Mouse (Mus musculus) midbrain, postnatal 0 days (tissue): ENCODE results near the gene Rassf7. TPM values are rescaled to one million over a fixed set of nuclear protein-coding genes. Genes with fewer than 3 reads are reported as not detected.
A peak's percentile ranks its signal among the peaks of the same experiment; 100 is the strongest.

Experiments used
- ATAC-seq: fragments of 200-750 bp; cut with Nextera tagmentation; 2 replicates; pipeline ENCODE4 v1.8.0; 2017; ENCODE audit warnings: moderate number of reproducible peaks, mild to moderate bottlenecking, moderate TSS enrichment, moderate library complexity; ENCODE audit not compliant: low FRiP score
- DNase-seq: peaks from one replicate; pipeline ENCODE4 v3.0.0-alpha.2; 2015; ENCODE audit warnings: low spot score
- H3K27ac ChIP-seq: fragments of 300-500 bp; sonication (generic); 2 replicates; pipeline ENCODE4 v1.5.1; 2014; ENCODE audit warnings: low read depth, mild to moderate bottlenecking, low read length, mixed read lengths
- H3K27me3 ChIP-seq: fragments of 300-500 bp; sonication (generic); 2 replicates; pipeline ENCODE4 v1.6.1; 2014; ENCODE audit warnings: low read length, control low read depth, mixed read lengths; ENCODE audit not compliant: insufficient read depth
- H3K36me3 ChIP-seq: fragments of 300-500 bp; sonication (generic); 2 replicates; pipeline ENCODE4 v1.6.1; 2014; ENCODE audit warnings: low read length, control low read depth, mixed read lengths; ENCODE audit not compliant: insufficient read depth
- H3K4me1 ChIP-seq: fragments of 300-500 bp; sonication (generic); 2 replicates; pipeline ENCODE4 v1.6.1; 2014; ENCODE audit warnings: mild to moderate bottlenecking, control low read depth, antibody characterized with exemption, low read length, mixed read lengths; ENCODE audit not compliant: insufficient read depth
- H3K4me2 ChIP-seq: fragments of 300-500 bp; sonication (generic); 2 replicates; pipeline ENCODE4 v1.6.1; 2014; ENCODE audit warnings: low read depth, mild to moderate bottlenecking, low read length, mixed read lengths; ENCODE audit not compliant: poor library complexity, severe bottlenecking
- H3K4me3 ChIP-seq: fragments of 300-500 bp; sonication (generic); 2 replicates; pipeline ENCODE4 v1.5.1; 2014; ENCODE audit warnings: low read depth, mild to moderate bottlenecking, low read length, moderate library complexity
- H3K9ac ChIP-seq: fragments of 300-500 bp; sonication (generic); replicated peaks from 2 replicates; pipeline ENCODE4 v1.6.1; 2014; ENCODE audit warnings: mild to moderate bottlenecking, low read length, moderate library complexity, mixed read lengths; ENCODE audit not compliant: poor library complexity, severe bottlenecking
- H3K9me3 ChIP-seq: fragments of 300-500 bp; sonication (generic); 2 replicates; pipeline ENCODE4 v1.6.1; 2016; ENCODE audit warnings: low read length, control low read depth
- CTCF ChIP-seq: IDR thresholded peaks from 2 replicates; pipeline ENCODE4 v1.5.1; 2016; ENCODE audit warnings: antibody characterized with exemption, mild to moderate bottlenecking
- WGBS: fragments of 180-500 bp; shearing (Covaris S2); extraction: QIAGEN DNeasy Blood & Tissue Kit; methylation state at CpG from one replicate; pipeline ENCODE4 v1.1.7; 2014; 5-methylcytosine and 5-hydroxymethylcytosine counted together
- polyA plus RNA-seq: library from polyadenylated mRNA; unstranded; fragments of >200 nt; fragmentation: Nextera tagmentation; extraction: Ambion mirVana; gene quantifications from 2 replicates; pipeline ENCODE4 v1.2.1, GENCODE M21; 2015
- total RNA-seq: library from RNA; depleted of rRNA; stranded (reverse); fragments of >200 nt; gene quantifications from 2 replicates; pipeline ENCODE4 v1.2.3, GENCODE M21; 2014

Rassf7 gene
- total and polyA plus RNA-seq, 2 experiments from 2014 or later: 20.7 to 23.5 TPM

GRCm38 (mm10) chr7:141213133-141213532 lies 2.5 kb upstream of the Rassf7 start:
- H3K4me2 ChIP-seq: no peak overlapping the region
- 0 out of 2 replicates have a peak, but pooled peaks cover under 1% of the 10 kb centered on the region for H3K36me3 ChIP-seq
- ATAC-seq: no peak
- no peaks in the 10 kb centered on the region for H3K27me3 ChIP-seq
- H3K4me3 ChIP-seq: no peak overlapping the region
- H3K9me3 ChIP-seq: no peaks in the 10 kb centered on the region
- H3K9ac ChIP-seq: no peak overlapping the region
- TF ChIP-seq CTCF: no peak
- H3K4me1 ChIP-seq: peaks cover 9% of the 10 kb centered on the region; the same call in 1 of the 2 replicates
- DNase-seq: no peak
- WGBS: 74% methylated on average over 3 of the region's 3 CpGs
- no peak overlapping the region for H3K27ac ChIP-seq

DNA sequence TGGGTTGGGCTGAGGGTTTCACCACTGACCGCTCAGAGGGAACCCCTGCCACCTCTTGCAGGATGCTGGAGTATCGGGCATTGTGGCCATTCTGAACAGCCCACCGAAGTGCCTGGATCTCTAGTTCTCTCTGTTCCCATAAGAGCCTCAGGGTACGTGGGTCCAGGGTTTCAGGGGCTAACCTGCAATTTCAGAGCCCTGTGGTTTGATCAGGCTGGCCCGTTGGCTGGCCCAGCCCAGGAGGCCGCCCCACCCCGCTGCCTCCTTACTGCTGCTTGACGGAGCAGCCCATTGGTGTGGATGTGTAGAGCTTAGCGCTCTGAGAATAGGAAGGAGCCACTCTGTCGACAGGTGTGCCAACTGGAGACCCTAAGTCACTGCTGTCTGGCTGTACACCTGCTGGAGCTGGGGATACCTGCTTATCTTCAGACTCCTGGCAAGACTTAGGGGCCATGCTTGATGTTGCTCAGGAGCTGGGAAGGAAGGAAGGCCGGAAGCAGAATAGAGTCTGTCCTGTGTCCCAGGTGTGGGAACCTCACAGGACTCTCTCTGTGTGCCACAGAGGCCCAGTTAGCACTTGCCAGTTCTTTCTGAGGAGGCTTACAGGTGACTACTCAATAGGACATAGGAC lies 1.9 kb upstream of the Rassf7 start, which contains the start of gene Lmntd2:
Gene Lmntd2, minus strand, starts transcription at position 476 of the 631 bp plus-strand sequence.
- H3K4me2 ChIP-seq: peak within 1 kb of the TSS; percentile 97
- TF ChIP-seq CTCF: no peak
- no peak for ATAC-seq
- H3K4me3 ChIP-seq: no peak within 1 kb of the TSS
- peaks cover 9% of the 10 kb centered on the region; the same call in 1 of the 2 replicates for H3K4me1 ChIP-seq
- no peak within 1 kb of the TSS for H3K27ac ChIP-seq
- no peaks in the 10 kb centered on the region for H3K9me3 ChIP-seq
- 0 out of 2 replicates have a peak, but pooled peaks cover 4% of the 10 kb centered on the region for H3K36me3 ChIP-seq
- no peaks in the 10 kb centered on the region for H3K27me3 ChIP-seq
- WGBS: 96% methylated on average over 11 of the region's 11 CpGs
- H3K9ac ChIP-seq: no peak within 1 kb of the TSS
- no peak for DNase-seq

DNA sequence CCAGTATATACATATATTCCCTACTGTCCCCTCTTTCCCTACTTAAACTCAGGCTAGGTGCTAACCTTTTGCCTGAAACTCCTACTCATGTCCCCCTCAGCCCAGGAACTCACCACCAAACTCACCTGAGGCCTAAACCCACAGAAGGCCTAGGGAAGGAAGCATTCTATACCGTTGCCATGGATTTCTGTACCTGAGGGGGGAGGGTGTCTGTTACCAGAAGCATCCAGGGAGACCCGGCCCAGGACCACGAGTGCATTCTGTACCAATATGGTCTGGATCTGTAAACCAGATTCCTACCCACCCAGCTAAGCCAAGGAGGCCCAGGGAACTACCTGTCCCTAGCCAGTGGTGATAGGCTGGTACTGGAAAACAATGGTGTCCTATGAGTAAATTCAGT lies 1.4 kb upstream of the Rassf7 start:
- Histone ChIP-seq H3K4me1 (peaks cover 9% of the 10 kb centered on the region; the same call in 1 of the 2 replicates), H3K4me2 (no peak overlapping the region), H3K9me3 (no peaks in the 10 kb centered on the region), H3K27ac (no peak overlapping the region), H3K27me3 (no peaks in the 10 kb centered on the region), H3K4me3 (no peak overlapping the region), H3K9ac (no peak overlapping the region), H3K36me3 (0 out of 2 replicates have a peak, but pooled peaks cover 4% of the 10 kb centered on the region)
- DNase-seq (no peak), ATAC-seq (no peak)
- 76% methylated on average over 3 of the region's 3 CpGs for WGBS
- no peak for TF ChIP-seq CTCF

- under 1% methylated on average over 38 of the region's 42 CpGs for WGBS
- ATAC-seq: peak; percentile 32
These were observed 447 bp downstream of the Rassf7 start for GRCm38 (mm10) chr7:141215880-141216733.

DNA sequence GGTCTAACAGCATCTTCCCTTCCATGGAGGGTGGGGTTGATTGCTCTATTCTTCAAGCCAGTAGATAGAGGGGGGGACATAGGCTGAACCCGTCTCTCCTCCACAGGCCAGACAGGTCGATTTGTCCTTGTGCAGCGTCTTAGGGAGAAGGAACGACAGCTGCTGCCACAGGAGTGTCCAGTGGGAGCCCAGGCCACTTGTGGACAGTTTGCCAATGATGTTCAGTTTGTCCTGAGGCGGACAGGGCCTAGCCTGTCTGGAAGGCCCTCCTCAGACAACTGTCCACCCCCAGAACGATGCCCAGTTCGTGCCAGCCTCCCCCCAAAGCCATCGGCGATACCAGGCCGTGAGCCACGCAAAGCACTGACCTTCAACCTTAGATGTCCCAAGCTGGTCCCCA lies 1.2 kb downstream of the Rassf7 start:
- Histone ChIP-seq H3K4me3 (no peak overlapping the region), H3K27me3 (no peaks in the 10 kb centered on the region), H3K9me3 (no peaks in the 10 kb centered on the region), H3K4me2 (peak overlapping the region; percentile 97; the same call in 1 of the 2 replicates), H3K4me1 (peaks cover 9% of the 10 kb centered on the region; the same call in 1 of the 2 replicates), H3K9ac (no peak overlapping the region), H3K27ac (no peak overlapping the region), H3K36me3 (0 out of 2 replicates have a peak, but pooled peaks cover 4% of the 10 kb centered on the region)
- TF ChIP-seq CTCF: no peak
- DNase-seq (no peak), ATAC-seq (no peak)
- WGBS: 90% methylated on average over 11 of the region's 11 CpGs

More at GRCm38 (mm10) chr7:141215880-141216733, 447 bp downstream of the Rassf7 start:
- H3K4me1 ChIP-seq: peaks cover 9% of the 10 kb centered on the region; the same call in 1 of the 2 replicates
- no peak overlapping the region for H3K27ac ChIP-seq
- peak overlapping the region; percentile 56 for H3K9ac ChIP-seq
- no peak; the same call in 1 of the 2 replicates for TF ChIP-seq CTCF
- no peaks in the 10 kb centered on the region for H3K27me3 ChIP-seq
- H3K9me3 ChIP-seq: no peaks in the 10 kb centered on the region
- H3K4me3 ChIP-seq: peak overlapping the region; percentile 62
- DNase-seq: peak; percentile 37
- peak overlapping the region; percentile 97 for H3K4me2 ChIP-seq
- 0 out of 2 replicates have a peak, but pooled peaks cover 4% of the 10 kb centered on the region for H3K36me3 ChIP-seq
